Comparison of ENCODE assay signal across 9 mouse cellular contexts in the genomic region with DNA sequence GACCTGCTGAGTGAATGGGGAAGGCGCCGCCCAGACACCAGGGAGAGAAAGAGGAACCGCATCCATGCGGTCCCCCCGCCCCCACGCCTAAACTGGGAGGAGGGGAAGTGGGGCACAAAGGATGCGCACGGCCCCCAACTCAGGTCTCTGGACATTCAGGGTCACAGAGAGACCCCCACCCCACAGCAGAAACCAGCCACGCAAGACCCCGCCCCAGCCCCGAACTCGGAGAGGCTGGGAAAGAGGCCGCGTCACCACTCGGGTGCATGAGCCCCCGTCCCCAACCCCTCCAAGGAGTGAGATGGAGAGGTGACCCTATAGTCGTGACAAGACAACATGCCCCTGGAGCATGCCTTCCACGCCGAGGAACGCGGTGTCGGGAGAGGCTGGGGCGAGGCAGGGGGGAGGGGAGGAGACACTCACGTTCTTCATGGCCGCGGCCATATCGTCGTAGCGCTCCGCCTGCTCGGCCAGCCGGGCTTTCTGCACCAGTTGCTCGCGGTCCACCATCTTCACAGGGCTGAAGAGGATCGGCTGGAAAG. TPM values are rescaled to one million over a fixed set of nuclear protein-coding genes. Genes with fewer than 3 reads are reported as not detected.
DNase-seq lines count a peak whose midpoint lies in the region; ATAC-seq and TF ChIP-seq lines count a peak whose summit lies in the region.
"Had no signal": no experiment of that assay in that cellular context is flagged by ENCODE, and none has a peak within 500 bp of the region (broad histone marks: within the 10 kb centered on the region; RNA-seq: fewer than 3 reads in every experiment).

No protein-coding gene starts in this region.

- H3K36me3 ChIP-seq in embryonic facial prominence, embryonic 13.5 days: peaks cover 28% of the 10 kb centered on the region
- H3K36me3 ChIP-seq in kidney, embryonic 16.5 days (ENCODE audit: insufficient read depth, low read length): peaks cover 29% of the 10 kb centered on the region
- H3K36me3 ChIP-seq in liver, adult 2 months (ENCODE audit: control insufficient read depth, insufficient read depth, low read length): peaks cover 2% of the 10 kb centered on the region; the same call in 1 of the 2 replicates
- peaks cover 12% of the 10 kb centered on the region for H3K36me3 ChIP-seq in midbrain, embryonic 16.5 days (ENCODE audit: control insufficient read depth, insufficient read depth, low read length)

- H3K4me2 ChIP-seq in embryonic facial prominence, embryonic 13.5 days: peak overlapping the region; percentile 67
- peak overlapping the region; percentile 73 for H3K4me2 ChIP-seq in kidney, embryonic 16.5 days (replicated peaks; ENCODE audit: low read depth, low read length)
- H3K4me2 ChIP-seq in midbrain, embryonic 16.5 days (ENCODE audit: low read length): peak overlapping the region; percentile 85

- peak; percentile 50 for ATAC-seq in embryonic facial prominence, embryonic 13.5 days (ENCODE audit: insufficient number of reproducible peaks, insufficient read depth, low FRiP score, low TSS enrichment, low read depth)
- peak; percentile 75 for ATAC-seq in kidney, embryonic 16.5 days (ENCODE audit: low FRiP score, low TSS enrichment)
- peak; percentile 82 for ATAC-seq in midbrain, embryonic 16.5 days

- peak; percentile 84 for DNase-seq in ES-CJ7 (ENCODE audit: low read depth, low spot score)
- DNase-seq in adrenal gland, postnatal 25 days: peak; percentile 71
- peak; percentile 75 to 76 for DNase-seq in heart, adult 18-20 months
- no peak for DNase-seq in liver, adult 2 months (ENCODE audit: extremely low read depth, low read depth, low spot score)
- DNase-seq in thymus, postnatal 10 days (ENCODE audit: low spot score in 2 of 2): peak; percentile 58 to 73

- H3K9ac ChIP-seq in embryonic facial prominence, embryonic 13.5 days: peak overlapping the region; percentile 93
- peak overlapping the region; percentile 92 for H3K9ac ChIP-seq in kidney, embryonic 16.5 days (replicated peaks; ENCODE audit: low read length)
- peak overlapping the region; percentile 94 for H3K9ac ChIP-seq in liver, adult 2 months (ENCODE audit: low read depth, low read length)
- H3K9ac ChIP-seq in midbrain, embryonic 16.5 days (ENCODE audit: low read depth, low read length): peak overlapping the region; percentile 88

- WGBS in embryonic facial prominence, embryonic 13.5 days: under 1% methylated on average over 34 of the region's 35 CpGs
- under 1% methylated on average over 34 of the region's 35 CpGs for WGBS in kidney, embryonic 16.5 days
- under 1% methylated on average over 35 of the region's 35 CpGs for WGBS in liver, adult 2 months
- WGBS in midbrain, embryonic 16.5 days: under 1% methylated on average over 28 of the region's 35 CpGs

- TF ChIP-seq CTCF in liver, adult 2 months (IDR thresholded peaks at IDR 0.05; ENCODE audit: low read depth, low read length): no peak

- no peaks in the 10 kb centered on the region for H3K9me3 ChIP-seq in embryonic facial prominence, embryonic 13.5 days
- no peaks in the 10 kb centered on the region for H3K9me3 ChIP-seq in kidney, embryonic 16.5 days (ENCODE audit: low read length)
- H3K9me3 ChIP-seq in midbrain, embryonic 16.5 days (replicated peaks; ENCODE audit: control insufficient read depth, low read length, poor library complexity, severe bottlenecking): no peaks in the 10 kb centered on the region

- TF ChIP-seq POLR2A in liver, adult 2 months (IDR thresholded peaks at IDR 0.05; ENCODE audit: extremely low read depth, insufficient read depth, low read length): no peak

- H3K4me3 ChIP-seq in embryonic facial prominence, embryonic 13.5 days: peak overlapping the region; percentile 95
- H3K4me3 ChIP-seq in kidney, embryonic 16.5 days (ENCODE audit: low read length): peak overlapping the region; percentile 94
- H3K4me3 ChIP-seq in liver, adult 2 months (ENCODE audit: insufficient read depth, low read depth, low read length): peak overlapping the region; percentile 99
- peak overlapping the region; percentile 77 for H3K4me3 ChIP-seq in midbrain, embryonic 16.5 days (ENCODE audit: low read depth, low read length)

- H3K27ac ChIP-seq in embryonic facial prominence, embryonic 13.5 days: peak overlapping the region; percentile 93
- peak overlapping the region; percentile 92 for H3K27ac ChIP-seq in kidney, embryonic 16.5 days (ENCODE audit: low read length)
- H3K27ac ChIP-seq in liver, adult 2 months (replicated peaks; ENCODE audit: insufficient read depth, low read depth, low read length): peak overlapping the region; percentile 98
- H3K27ac ChIP-seq in midbrain, embryonic 16.5 days (ENCODE audit: low read length): peak overlapping the region; percentile 99

- peaks cover 16% of the 10 kb centered on the region; the same call in 1 of the 2 replicates for H3K79me2 ChIP-seq in liver, adult 2 months (ENCODE audit: control insufficient read depth, insufficient read depth, low read length)

- H3K4me1 ChIP-seq in embryonic facial prominence, embryonic 13.5 days: peaks cover 36% of the 10 kb centered on the region
- H3K4me1 ChIP-seq in kidney, embryonic 16.5 days (ENCODE audit: insufficient read depth, low read length): peaks cover 13% of the 10 kb centered on the region
- H3K4me1 ChIP-seq in liver, adult 2 months (ENCODE audit: control insufficient read depth, insufficient read depth, low read length): peaks cover 18% of the 10 kb centered on the region
- peaks cover 37% of the 10 kb centered on the region for H3K4me1 ChIP-seq in midbrain, embryonic 16.5 days (ENCODE audit: control insufficient read depth, insufficient read depth, low read length)

- no peaks in the 10 kb centered on the region for H3K27me3 ChIP-seq in embryonic facial prominence, embryonic 13.5 days
- no peaks in the 10 kb centered on the region for H3K27me3 ChIP-seq in kidney, embryonic 16.5 days (ENCODE audit: insufficient read depth, low read length)
- H3K27me3 ChIP-seq in liver, adult 2 months (ENCODE audit: control insufficient read depth, insufficient read depth, low read length): no peaks in the 10 kb centered on the region
- H3K27me3 ChIP-seq in midbrain, embryonic 16.5 days (ENCODE audit: control insufficient read depth, insufficient read depth, low read depth, low read length): no peaks in the 10 kb centered on the region

RNA-seq across cellular contexts. Expression of gene Ywhag, which starts 0.4 kb away (rescaled TPM):
- 477 and 524 TPM in 2 replicates for total RNA-seq in adrenal gland, postnatal 25 days (2021)
- 164 and 178 TPM in 2 replicates for polyA plus RNA-seq in embryonic facial prominence, embryonic 13.5 days (2015; fragmentation: Nextera tagmentation; extraction: Ambion mirVana)
- total RNA-seq in heart, adult 18-20 months (2021): 100 to 1,000 TPM; 285 to 287 TPM
- 193 and 202 TPM in 2 replicates for polyA plus RNA-seq in kidney, embryonic 16.5 days (2015; fragmentation: Nextera tagmentation; extraction: Ambion mirVana)
- 23.0 and 30.9 TPM in 2 replicates for total RNA-seq in liver, adult 2 months (2014; rRNA removed)
- 42.4 and 50.4 TPM in 2 replicates for polyA plus RNA-seq in liver, adult 2 months (2012; rRNA removed)
- polyA plus RNA-seq in midbrain, embryonic 16.5 days (2015; fragmentation: Nextera tagmentation; extraction: Ambion mirVana): 1,035 and 1,054 TPM in 2 replicates

RNA-seq across cellular contexts. Expression of gene Ssc4d, which starts 40.4 kb away (rescaled TPM):
- 4.3 and 7.9 TPM in 2 replicates for total RNA-seq in adrenal gland, postnatal 25 days (2021)
- 3.9 TPM in 2 replicates for polyA plus RNA-seq in embryonic facial prominence, embryonic 13.5 days (2015; fragmentation: Nextera tagmentation; extraction: Ambion mirVana)
- under 1 TPM; 0.21 to 0.40 TPM for total RNA-seq in heart, adult 18-20 months (2021)
- 11.3 and 11.8 TPM in 2 replicates for polyA plus RNA-seq in kidney, embryonic 16.5 days (2015; fragmentation: Nextera tagmentation; extraction: Ambion mirVana)
- 4.0 and 4.8 TPM in 2 replicates for total RNA-seq in liver, adult 2 months (2014; rRNA removed)
- 5.8 and 6.5 TPM in 2 replicates for polyA plus RNA-seq in liver, adult 2 months (2012; rRNA removed)
- polyA plus RNA-seq in midbrain, embryonic 16.5 days (2015; fragmentation: Nextera tagmentation; extraction: Ambion mirVana): 1.8 and 1.9 TPM in 2 replicates

RNA-seq across cellular contexts. Expression of gene Zp3, which starts 45.9 kb away (rescaled TPM):
- total RNA-seq in adrenal gland, postnatal 25 days (2021): not detected in 2 replicates
- polyA plus RNA-seq in embryonic facial prominence, embryonic 13.5 days (2015; fragmentation: Nextera tagmentation; extraction: Ambion mirVana): not detected in 2 replicates
- total RNA-seq in heart, adult 18-20 months (2021): not detected
- polyA plus RNA-seq in kidney, embryonic 16.5 days (2015; fragmentation: Nextera tagmentation; extraction: Ambion mirVana): 0.18 and 0.20 TPM in 2 replicates
- total RNA-seq in liver, adult 2 months (2014; rRNA removed): not detected in 2 replicates
- not detected in 2 replicates for polyA plus RNA-seq in liver, adult 2 months (2012; rRNA removed)
- 0.23 TPM in 1 of 2 replicates, not detected in the other for polyA plus RNA-seq in midbrain, embryonic 16.5 days (2015; fragmentation: Nextera tagmentation; extraction: Ambion mirVana)
- polyA plus RNA-seq: large intestine, adult 2 months had no signal

RNA-seq across cellular contexts. Expression of gene Hspb1, which starts 46.3 kb away (rescaled TPM):
- 80.7 and 133 TPM in 2 replicates for total RNA-seq in adrenal gland, postnatal 25 days (2021)
- 107 and 149 TPM in 2 replicates for polyA plus RNA-seq in embryonic facial prominence, embryonic 13.5 days (2015; fragmentation: Nextera tagmentation; extraction: Ambion mirVana)
- 100 to 1,000 TPM; 501 to 698 TPM for total RNA-seq in heart, adult 18-20 months (2021)
- 69.9 and 70.5 TPM in 2 replicates for polyA plus RNA-seq in kidney, embryonic 16.5 days (2015; fragmentation: Nextera tagmentation; extraction: Ambion mirVana)
- 18.9 and 19.5 TPM in 2 replicates for total RNA-seq in liver, adult 2 months (2014; rRNA removed)
- 10.9 and 24.3 TPM in 2 replicates for polyA plus RNA-seq in liver, adult 2 months (2012; rRNA removed)
- polyA plus RNA-seq in midbrain, embryonic 16.5 days (2015; fragmentation: Nextera tagmentation; extraction: Ambion mirVana): 9.6 and 10.1 TPM in 2 replicates
